In genomic region chr5:109690537-109691201, GRCm38 (mm10) we compare ENCODE assay signal across 8 mouse cellular contexts. TPM values are rescaled to one million over a fixed set of nuclear protein-coding genes. Genes with fewer than 3 reads are reported as not detected.
DNase-seq lines count a peak whose midpoint lies in the region; ATAC-seq lines count a peak whose summit lies in the region.
"Not testable (repeated sequence)": the region's sequence is repeated elsewhere in the genome, so short reads cannot be mapped to it uniquely, and the experiment has no call there.

5430403G16Rik (minus strand) TSS chr5:109691041.

- H3K27ac ChIP-seq in heart, embryonic 13.5 days (replicated peaks), result peak within 1 kb of the TSS; percentile 61; the same call in 1 of the 2 replicates
- H3K27ac ChIP-seq in liver, embryonic 12.5 days, result peak within 1 kb of the TSS; percentile 65; the same call in 1 of the 2 replicates
- H3K27ac ChIP-seq in stomach, embryonic 15.5 days, result peak within 1 kb of the TSS; percentile 83

- WGBS in heart, embryonic 13.5 days, result under 1% methylated on average over 26 of the region's 26 CpGs
- WGBS in liver, embryonic 12.5 days (ENCODE audit: insufficient replicate concordance), result under 1% methylated on average over 26 of the region's 26 CpGs
- whole genome bisulfite sequencing in stomach, embryonic 15.5 days, result under 1% methylated on average over 26 of the region's 26 CpGs

- not testable (repeated sequence) for H3K4me1 ChIP-seq in heart, embryonic 13.5 days; liver, embryonic 12.5 days; stomach, embryonic 15.5 days

- peak within 1 kb of the TSS; percentile 65 for H3K4me3 ChIP-seq in heart, embryonic 13.5 days
- peak within 1 kb of the TSS; percentile 68 for H3K4me3 ChIP-seq in liver, embryonic 12.5 days
- peak within 1 kb of the TSS; percentile 69 for H3K4me3 ChIP-seq in stomach, embryonic 15.5 days (replicated peaks)

- not testable (repeated sequence) for H3K27me3 ChIP-seq in heart, embryonic 13.5 days (replicated peaks); liver, embryonic 12.5 days (replicated peaks); stomach, embryonic 15.5 days (replicated peaks)

- H3K4me2 ChIP-seq in heart, embryonic 13.5 days, result peak within 1 kb of the TSS; percentile 75
- H3K4me2 ChIP-seq in liver, embryonic 12.5 days, result peak within 1 kb of the TSS; percentile 77
- peak within 1 kb of the TSS; percentile 77 for H3K4me2 ChIP-seq in stomach, embryonic 15.5 days

- H3K9me3 ChIP-seq in heart, embryonic 13.5 days; liver, embryonic 12.5 days (replicated peaks); stomach, embryonic 15.5 days: not testable (repeated sequence)

- peak; percentile 86 for ATAC-seq in heart, embryonic 13.5 days (ENCODE audit: extremely low read depth, insufficient number of reproducible peaks, low FRiP score, low TSS enrichment)
- ATAC-seq in liver, embryonic 12.5 days, result peak; percentile 98
- ATAC-seq in stomach, embryonic 15.5 days (ENCODE audit: insufficient read depth, low FRiP score, low read depth), result peak; percentile 97

- H3K36me3 ChIP-seq in heart, embryonic 13.5 days; liver, embryonic 12.5 days; stomach, embryonic 15.5 days: not testable (repeated sequence)

- peak; percentile 91 for DNase-seq in CD4-positive helper T cell, adult 2 months (ENCODE audit: low read depth, low spot score)
- peak; percentile 58 for DNase-seq in brain, embryonic 18.5 days (ENCODE audit: low read depth, low spot score)
- peak; percentile 64 for DNase-seq in fat pad, adult 2 months (ENCODE audit: extremely low read depth, low read depth, low spot score)
- peak; percentile 81 for DNase-seq in kidney, postnatal 10 days
- DNase-seq in natural killer cell, adult 2 months (ENCODE audit: low spot score in 2 of 2), result peak; percentile 70 to 71

- peak within 1 kb of the TSS; percentile 82 for H3K9ac ChIP-seq in heart, embryonic 13.5 days
- H3K9ac ChIP-seq in liver, embryonic 12.5 days, result peak within 1 kb of the TSS; percentile 73
- H3K9ac ChIP-seq in stomach, embryonic 15.5 days, result peak within 1 kb of the TSS; percentile 58; the same call in 1 of the 2 replicates

RNA-seq across cellular contexts. Expression of gene 5430403G16Rik, which starts in this region (rescaled TPM):
- 0.79 and 1.0 TPM in 2 replicates for polyA plus RNA-seq in heart, embryonic 13.5 days (2015; fragmentation: Nextera tagmentation; extraction: Ambion mirVana)
- 0.97 and 1.2 TPM in 2 replicates for polyA plus RNA-seq in liver, embryonic 12.5 days (2016; fragmentation: Nextera tagmentation; extraction: Ambion mirVana)
- 2.8 and 3.7 TPM in 2 replicates for polyA plus RNA-seq in stomach, embryonic 15.5 days (2015; fragmentation: Nextera tagmentation; extraction: Ambion mirVana)

Comparison
In these comparisons a context has a peak if more than half of its experiments do, and no peak if none do; other contexts are left out.
1. Peak in every context shown above with its lines: DNase-seq, ATAC-seq, H3K4me3 ChIP-seq and H3K27ac ChIP-seq.